Mouse (Mus musculus): Measurements from ENCODE around the gene 1700007K13Rik.

The 1700007K13Rik gene

DNA sequence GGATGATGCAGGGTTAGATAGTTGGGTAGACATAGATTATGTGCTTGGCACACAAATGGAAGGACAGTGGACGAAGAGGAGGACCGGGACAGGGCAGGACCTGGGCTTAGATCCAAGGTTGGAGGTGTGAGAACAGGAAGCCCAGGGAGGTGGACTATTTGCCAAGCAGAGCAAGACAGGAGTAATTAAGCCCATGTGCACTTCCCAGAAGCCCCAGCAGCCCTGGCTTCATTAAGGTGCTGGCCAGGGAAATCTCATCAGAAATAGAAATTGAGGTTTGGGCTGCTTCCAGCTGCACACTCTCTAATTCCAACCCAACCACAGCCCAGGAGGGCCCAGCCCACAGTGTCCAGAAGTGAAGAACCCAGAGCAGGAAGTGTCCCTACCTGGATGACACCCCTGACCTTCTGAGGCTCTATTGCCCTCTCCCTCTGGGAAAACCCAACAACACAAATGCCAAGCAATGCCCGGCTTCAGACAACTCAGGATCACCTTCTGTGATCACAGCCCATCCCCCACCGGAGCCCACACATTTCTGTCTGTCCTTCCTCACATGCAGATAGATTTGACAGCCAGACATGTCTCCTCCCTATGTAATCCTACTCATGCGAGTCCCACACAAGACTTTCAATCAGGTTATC is 51.9 kb downstream of the 1700007K13Rik start:
- no peak for DNase-seq

DNA sequence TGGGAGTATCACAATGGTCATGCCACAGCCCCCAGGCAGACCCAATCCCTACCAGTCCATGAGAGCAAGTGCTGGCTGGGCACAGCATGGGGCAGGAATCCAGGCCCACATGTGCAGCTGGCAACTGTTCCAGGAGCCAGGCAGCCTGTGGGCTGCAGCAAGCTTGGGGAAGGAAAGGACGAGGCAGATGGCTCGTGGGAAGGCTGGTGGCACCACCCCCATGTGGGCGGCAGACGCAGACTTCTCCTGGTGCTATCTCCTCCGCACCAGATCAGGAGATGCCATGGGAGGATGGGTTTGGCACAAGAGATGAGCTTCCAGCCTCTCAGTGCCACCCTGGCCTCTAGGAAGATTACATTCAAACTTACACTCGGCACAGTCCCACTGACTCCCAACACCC is 53.2 kb downstream of the 1700007K13Rik start:
- DNase-seq, result peak; percentile 74

Measured in right cerebral cortex, postnatal 14 days (tissue).